Mouse (Mus musculus) myocyte (in vitro differentiated cells): ENCODE results near the gene Unc119b. TPM values are rescaled to one million over a fixed set of nuclear protein-coding genes. Genes with fewer than 3 reads are reported as not detected.
"Not testable (repeated sequence)": the region's sequence is repeated elsewhere in the genome, so short reads cannot be mapped to it uniquely, and the experiment has no call there.

Source experiments
- H3K27me3 ChIP-seq: one replicate; pipeline ENCODE4 v1.6.1; 2011; ENCODE audit not compliant: control insufficient read depth, insufficient read depth, insufficient read length
- H3K36me3 ChIP-seq: one replicate; pipeline ENCODE4 v1.6.1; 2011; ENCODE audit not compliant: control insufficient read depth, insufficient read depth
- H3K4me2 ChIP-seq: one replicate; pipeline ENCODE4 v1.6.1; 2011; ENCODE audit warnings: low read depth, control low read depth
- H3K4me3 ChIP-seq: one replicate; pipeline ENCODE4 v1.5.1; 2011; ENCODE audit warnings: mild to moderate bottlenecking, control low read depth, moderate library complexity
- H3K79me2 ChIP-seq: one replicate; pipeline ENCODE4 v1.6.1; 2011; ENCODE audit not compliant: control insufficient read depth, insufficient read depth
- H3ac ChIP-seq: one replicate; pipeline ENCODE4 v1.6.1; 2011; ENCODE audit not compliant: control insufficient read depth, insufficient read length
- CEBPB ChIP-seq: IDR thresholded peaks from 2 replicates; pipeline ENCODE4 v1.6.1; 2011; ENCODE audit warnings: mild to moderate bottlenecking, moderate library complexity; ENCODE audit not compliant: poor library complexity, insufficient read depth, severe bottlenecking
- E2F4 ChIP-seq: IDR thresholded peaks from one replicate; pipeline ENCODE4 v1.6.1; 2011; ENCODE audit warnings: mild to moderate bottlenecking, control low read depth, moderate library complexity; ENCODE audit not compliant: insufficient read depth
- MAX ChIP-seq: IDR thresholded peaks from one replicate; pipeline ENCODE4 v1.6.1; 2011; ENCODE audit warnings: low read depth, mild to moderate bottlenecking, control low read depth
- MYOD1 ChIP-seq, 3 experiments: IDR thresholded peaks; one replicate each; pipeline ENCODE4 v1.6.1; 2011; ENCODE audit warnings: control low read depth in 2 of 3, low read depth in 2 of 3, mild to moderate bottlenecking in 2 of 3, moderate library complexity in 1 of 3; ENCODE audit not compliant: insufficient read length in 2 of 3, control insufficient read depth in 1 of 3
- MYOG ChIP-seq, 3 experiments: IDR thresholded peaks; one replicate each; pipeline ENCODE4 v1.6.1; 2011; ENCODE audit warnings: control low read depth in 2 of 3, low read depth in 2 of 3, mild to moderate bottlenecking in 2 of 3; ENCODE audit not compliant: insufficient read length in 2 of 3, control insufficient read depth in 1 of 3, insufficient read depth in 1 of 3
- POLR2A ChIP-seq: IDR thresholded peaks from one replicate; pipeline ENCODE4 v1.6.1; 2011; ENCODE audit warnings: low read depth, mild to moderate bottlenecking, control low read depth, moderate library complexity; ENCODE audit not compliant: insufficient read length
- POLR2AphosphoS2 ChIP-seq: IDR thresholded peaks from one replicate; pipeline ENCODE4 v1.6.1; 2011; ENCODE audit warnings: low read depth, control low read depth; ENCODE audit not compliant: insufficient read length
- REST ChIP-seq: IDR thresholded peaks from one replicate; pipeline ENCODE4 v1.6.1; 2011; ENCODE audit warnings: mild to moderate bottlenecking, control low read depth, moderate library complexity; ENCODE audit not compliant: insufficient read depth, insufficient read length
- SRF ChIP-seq: IDR thresholded peaks from one replicate; pipeline ENCODE4 v1.6.1; 2011; ENCODE audit warnings: low read depth; ENCODE audit not compliant: control insufficient read depth, insufficient read length
- TCF12 ChIP-seq: IDR thresholded peaks from one replicate; pipeline ENCODE4 v1.6.1; 2011; ENCODE audit warnings: mild to moderate bottlenecking, control low read depth; ENCODE audit not compliant: poor library complexity, insufficient read depth, severe bottlenecking
- TCF3 ChIP-seq: IDR thresholded peaks from one replicate; pipeline ENCODE4 v1.6.1; 2011; ENCODE audit warnings: low read depth, control low read depth; ENCODE audit not compliant: insufficient read length
- USF1 ChIP-seq: IDR thresholded peaks from one replicate; pipeline ENCODE4 v1.6.1; 2011; ENCODE audit warnings: low read depth, mild to moderate bottlenecking, control low read depth, moderate library complexity
- polyA plus RNA-seq: library from polyadenylated mRNA; unstranded; fragments of >200 nt; fragmentation: generic; extraction: Trizol; gene quantifications from one replicate; pipeline ENCODE4 v1.2.1, GENCODE M21; 2012; ENCODE audit warnings: missing spikeins

Gene Unc119b
- polyA plus RNA-seq, 1 experiment: 24.5 TPM

GRCm38 (mm10) chr5:115149675-115150459 lies 15.1 kb upstream of the Unc119b start:
- Histone ChIP-seq H3K79me2 (peaks cover 30% of the 10 kb centered on the region), H3K4me2 (no peak overlapping the region), H3K4me3 (no peak overlapping the region), H3K36me3 (peaks cover 35% of the 10 kb centered on the region), H3K27me3 (no peaks in the 10 kb centered on the region), H3ac (no peak overlapping the region)
- TF ChIP-seq E2F4 (no peak), POLR2AphosphoS2 (no peak), TCF3 (no peak), REST (no peak), SRF (no peak), CEBPB (no peak), TCF12 (no peak)

- Histone ChIP-seq H3K36me3 (peaks cover 35% of the 10 kb centered on the region), H3K79me2 (peaks cover 20% of the 10 kb centered on the region)
- H3K4me3 ChIP-seq, H3K27me3 ChIP-seq, H3K4me2 ChIP-seq, H3ac ChIP-seq: not testable (repeated sequence)
These were observed 14.1 kb upstream of the Unc119b start for GRCm38 (mm10) chr5:115148872-115149271.

- Histone ChIP-seq H3K4me3 (no peak overlapping the region), H3K36me3 (peaks cover 35% of the 10 kb centered on the region), H3K4me2 (no peak overlapping the region), H3K27me3 (no peaks in the 10 kb centered on the region), H3ac (no peak overlapping the region), H3K79me2 (peaks cover 15% of the 10 kb centered on the region)
- TF ChIP-seq USF1: no peak
- no peak for TF ChIP-seq TCF12
- no peak for TF ChIP-seq MYOG (IDR thresholded peaks at IDR 0.05; ENCODE audit: control insufficient read depth in 1 of 3, insufficient read depth in 1 of 3, insufficient read length in 2 of 3, low read depth in 2 of 3)
- TF ChIP-seq POLR2AphosphoS2: no peak
- no peak for TF ChIP-seq MAX
- no peak for TF ChIP-seq REST
- no peak for TF ChIP-seq E2F4
- no peak for TF ChIP-seq POLR2A
- no peak for TF ChIP-seq CEBPB
- no peak for TF ChIP-seq MYOD1 (IDR thresholded peaks at IDR 0.05; ENCODE audit: control insufficient read depth in 1 of 3, insufficient read length in 2 of 3, low read depth in 2 of 3)
- TF ChIP-seq SRF: no peak
- TF ChIP-seq TCF3: no peak
These were observed 13.6 kb upstream of the Unc119b start for GRCm38 (mm10) chr5:115148378-115148777.

GRCm38 (mm10) chr5:115147388-115147787 lies 12.6 kb upstream of the Unc119b start:
- H3K4me3 ChIP-seq: no peak overlapping the region
- TF ChIP-seq E2F4 (no peak), MYOD1 (IDR thresholded peaks at IDR 0.05; ENCODE audit: control insufficient read depth in 1 of 3, insufficient read length in 2 of 3, low read depth in 2 of 3) (no peak), POLR2A (no peak), CEBPB (no peak), MAX (no peak), SRF (no peak), POLR2AphosphoS2 (no peak), REST (no peak), MYOG (IDR thresholded peaks at IDR 0.05; ENCODE audit: control insufficient read depth in 1 of 3, insufficient read depth in 1 of 3, insufficient read length in 2 of 3, low read depth in 2 of 3) (no peak), USF1 (no peak), TCF12 (no peak), TCF3 (no peak)
- H3K79me2 ChIP-seq: peaks cover 5% of the 10 kb centered on the region
- H3K36me3 ChIP-seq: peaks cover 35% of the 10 kb centered on the region
- no peak overlapping the region for H3K4me2 ChIP-seq
- H3ac ChIP-seq: no peak overlapping the region
- no peaks in the 10 kb centered on the region for H3K27me3 ChIP-seq

- no peak for TF ChIP-seq MYOG (IDR thresholded peaks at IDR 0.05; ENCODE audit: control insufficient read depth in 1 of 3, insufficient read depth in 1 of 3, insufficient read length in 2 of 3, low read depth in 2 of 3)
- Histone ChIP-seq H3K79me2 (no peaks in the 10 kb centered on the region), H3ac (no peak overlapping the region), H3K27me3 (no peaks in the 10 kb centered on the region), H3K4me3 (no peak overlapping the region), H3K4me2 (no peak overlapping the region), H3K36me3 (peaks cover 35% of the 10 kb centered on the region)
These were observed 12.0 kb upstream of the Unc119b start for GRCm38 (mm10) chr5:115146747-115147130.
